ENCODE assay signal across 1 mouse cellular context in the genomic region with DNA sequence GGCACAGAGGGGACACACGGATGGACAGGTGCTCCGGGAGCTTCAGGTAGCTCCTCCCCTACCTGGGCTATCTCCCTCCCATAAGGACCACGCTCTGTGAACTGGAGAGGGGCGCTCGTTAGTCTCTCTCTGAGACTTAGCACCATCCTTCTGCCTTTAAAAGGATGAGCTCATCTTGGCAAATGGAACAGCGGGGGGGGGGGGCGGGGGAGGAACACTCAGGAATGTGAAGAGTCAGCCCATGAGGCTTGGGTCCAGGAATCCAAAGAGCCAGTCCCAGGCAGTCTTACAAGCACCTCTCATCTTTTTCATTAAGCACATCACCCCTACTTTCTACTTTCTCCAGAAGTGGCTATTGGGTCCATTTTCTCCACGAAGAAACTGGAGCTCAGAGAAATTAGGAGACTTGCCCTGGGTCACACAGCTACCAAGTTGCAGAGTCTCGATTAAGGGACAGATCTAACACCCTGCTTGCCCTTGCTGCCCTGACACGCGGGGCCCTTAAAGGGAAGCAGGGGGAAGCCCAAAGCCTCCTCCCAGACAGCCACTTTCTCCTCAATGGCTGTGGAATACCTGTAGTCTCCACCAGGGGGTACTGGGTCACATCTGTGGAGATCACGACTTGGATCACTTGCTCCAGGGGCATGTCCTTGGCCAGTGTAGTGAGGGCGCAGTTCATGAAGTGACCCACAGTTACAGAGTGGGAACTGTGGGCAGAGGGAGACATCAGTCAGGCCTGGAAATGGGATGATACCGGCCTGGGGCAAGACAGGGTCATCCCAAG.
TF ChIP-seq lines count a peak whose summit lies in the region.

No protein-coding gene starts in this region.

TF ChIP-seq in myocyte, 11 proteins besides CTCF, POLR2A, EP300 and RAD21:
- TF ChIP-seq USF1 (IDR thresholded peaks at IDR 0.05; ENCODE audit: low read depth) (no peak), TCF3 (IDR thresholded peaks at IDR 0.05; ENCODE audit: insufficient read length, low read depth) (no peak), MAX (IDR thresholded peaks at IDR 0.05; ENCODE audit: low read depth) (no peak), MYOD1 (IDR thresholded peaks at IDR 0.05; ENCODE audit: control insufficient read depth in 1 of 3, insufficient read length in 2 of 3, low read depth in 2 of 3) (no peak), REST (IDR thresholded peaks at IDR 0.05; ENCODE audit: insufficient read depth, insufficient read length) (no peak)
